Mouse (Mus musculus) gastrocnemius, postnatal 4 days (tissue): Measurements from ENCODE around the gene Utf1. TPM values are rescaled to one million over a fixed set of nuclear protein-coding genes. Genes with fewer than 3 reads are reported as not detected.

ENCODE experiments used
- DNase-seq, 2 experiments: peaks; one replicate each; pipeline ENCODE4 v3.0.0; 2021 to 2022; ENCODE audit warnings: low spot score in 2 of 2, mixed read lengths in 2 of 2
- total RNA-seq, 2 experiments: library from RNA; stranded (reverse); gene quantifications; 2 replicates each; pipeline ENCODE4 v1.2.3; 2021

The Utf1 gene
- total RNA-seq, 2 experiments from 2014 or later: not detected

GRCm38 (mm10) chr7:139937810-139938209, 5.8 kb upstream of the Utf1 start:
- DNase-seq: no peak

DNA sequence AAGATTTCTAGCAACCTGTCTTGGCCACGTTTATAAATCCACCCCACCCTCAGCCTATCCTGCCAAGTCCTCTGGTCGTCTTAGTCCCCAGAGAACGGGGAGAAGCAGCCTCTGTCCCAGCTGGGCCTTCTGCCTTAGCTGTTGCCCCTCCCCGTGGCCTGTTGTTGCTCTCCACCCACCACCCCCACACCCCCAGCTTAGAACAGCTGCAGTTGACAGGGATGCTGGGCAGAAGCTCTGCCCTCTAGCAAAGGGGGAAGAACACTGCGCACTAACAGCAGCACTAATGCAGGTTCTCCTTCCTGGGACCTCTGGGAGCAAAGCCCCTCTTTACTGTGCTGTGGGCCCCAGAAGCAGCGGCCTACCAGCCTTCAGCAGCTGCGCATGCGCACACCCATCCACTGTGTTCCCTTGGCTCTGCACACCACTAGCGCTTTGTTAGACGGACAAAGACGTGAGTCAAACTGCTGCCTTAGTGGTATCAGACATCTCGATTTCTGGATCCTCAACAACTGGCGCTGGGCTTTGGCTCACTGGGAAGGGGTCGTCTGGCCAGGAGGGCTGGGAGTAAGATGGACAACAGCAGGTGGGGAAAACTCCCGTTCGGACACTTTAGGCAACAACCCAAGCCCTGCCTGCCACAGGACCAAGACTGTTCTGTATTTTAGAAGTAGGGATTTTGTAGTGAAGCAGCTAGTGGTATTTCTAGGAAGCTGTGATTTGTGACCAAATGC, 2.9 kb upstream of the Utf1 start:
- peak in 1 of 2 experiments; percentile 25 for DNase-seq

DNA sequence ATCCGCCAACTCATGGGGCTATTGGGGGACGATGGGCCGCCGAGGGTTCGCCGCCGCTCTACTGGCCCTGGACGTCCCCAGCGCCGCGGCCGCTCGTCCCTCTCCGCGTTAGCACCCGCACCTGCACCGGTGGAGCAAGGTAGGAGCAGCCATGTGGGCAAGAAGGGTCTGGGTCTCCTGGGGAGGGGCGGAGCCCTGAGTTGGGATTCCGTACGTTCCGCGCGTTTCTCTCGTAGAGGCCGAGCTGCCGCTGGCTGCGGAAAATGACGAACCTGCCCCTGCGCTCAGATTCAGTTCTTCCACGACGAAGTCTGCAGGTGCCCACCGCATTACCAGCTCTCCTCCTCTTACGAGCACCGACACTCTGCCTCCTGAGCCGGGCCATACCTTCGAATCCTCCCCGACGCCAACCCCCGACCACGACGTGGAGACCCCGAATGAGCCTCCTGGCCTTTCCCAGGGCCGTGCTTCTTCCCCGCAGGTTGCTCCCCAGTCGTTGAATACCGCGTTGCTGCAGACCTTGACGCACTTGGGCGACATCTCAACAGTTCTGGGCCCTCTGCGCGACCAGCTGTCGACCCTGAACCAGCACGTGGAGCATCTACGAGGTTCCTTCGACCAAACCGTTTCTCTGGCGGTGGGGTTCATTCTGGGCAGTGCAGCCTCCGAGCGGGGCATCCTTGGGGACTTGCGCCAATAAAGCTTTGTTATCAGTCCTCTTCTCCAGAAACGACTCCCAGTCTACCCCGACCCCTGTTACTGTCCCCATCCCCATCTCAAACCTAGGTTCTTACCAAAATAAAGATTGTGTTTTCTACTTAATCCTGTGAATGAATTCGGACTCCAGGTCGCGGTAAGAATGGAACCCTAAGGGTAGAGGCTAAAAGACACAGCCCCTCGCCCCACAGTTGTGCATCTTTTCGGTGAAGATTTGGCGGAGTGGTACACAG, 977 bp downstream of the Utf1 start:
- DNase-seq: no peak

GRCm38 (mm10) chr7:139945516-139945915, 1.9 kb downstream of the Utf1 start:
- no peak for DNase-seq

DNA sequence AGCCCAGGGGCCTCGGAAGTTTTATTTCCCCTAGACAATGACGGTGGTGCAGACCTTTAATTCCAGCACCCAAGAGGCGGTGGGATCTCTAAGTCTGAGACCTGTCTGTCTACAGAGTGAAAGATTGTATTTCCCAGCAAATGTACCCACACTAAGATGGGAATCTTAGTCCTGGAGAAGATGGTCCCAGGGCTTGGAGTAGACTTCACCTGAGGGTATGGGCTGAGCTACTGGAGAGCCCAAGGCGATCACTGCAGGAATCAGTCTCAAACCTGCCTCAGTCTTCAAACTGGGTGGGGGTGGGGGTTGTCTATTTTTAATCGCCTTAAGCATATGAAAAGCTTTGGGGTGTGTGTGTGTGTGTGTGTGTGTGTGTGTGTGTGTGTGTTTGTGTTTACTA, 2.4 kb downstream of the Utf1 start:
- no peak for DNase-seq

DNA sequence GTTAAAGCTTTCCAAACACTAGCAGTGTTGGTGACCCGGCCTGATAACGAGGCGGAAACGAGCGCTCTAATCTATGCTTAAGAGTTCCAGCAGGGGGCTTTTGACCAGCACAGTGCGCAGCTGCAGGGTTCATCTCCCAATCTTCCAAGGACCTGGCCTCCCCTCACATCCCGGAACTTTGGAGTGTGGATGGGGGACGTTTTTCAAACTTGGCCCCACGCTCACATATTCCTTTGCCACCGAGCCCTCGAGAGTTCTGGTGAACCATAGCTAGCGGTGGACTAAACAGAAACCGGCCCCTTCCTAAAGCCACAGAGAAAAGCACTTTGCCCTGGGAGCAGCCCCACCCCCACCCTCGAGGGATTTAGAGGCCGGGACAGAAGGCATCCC, 6.3 kb downstream of the Utf1 start:
- peak in 1 of 2 experiments; percentile 62 for DNase-seq

DNA sequence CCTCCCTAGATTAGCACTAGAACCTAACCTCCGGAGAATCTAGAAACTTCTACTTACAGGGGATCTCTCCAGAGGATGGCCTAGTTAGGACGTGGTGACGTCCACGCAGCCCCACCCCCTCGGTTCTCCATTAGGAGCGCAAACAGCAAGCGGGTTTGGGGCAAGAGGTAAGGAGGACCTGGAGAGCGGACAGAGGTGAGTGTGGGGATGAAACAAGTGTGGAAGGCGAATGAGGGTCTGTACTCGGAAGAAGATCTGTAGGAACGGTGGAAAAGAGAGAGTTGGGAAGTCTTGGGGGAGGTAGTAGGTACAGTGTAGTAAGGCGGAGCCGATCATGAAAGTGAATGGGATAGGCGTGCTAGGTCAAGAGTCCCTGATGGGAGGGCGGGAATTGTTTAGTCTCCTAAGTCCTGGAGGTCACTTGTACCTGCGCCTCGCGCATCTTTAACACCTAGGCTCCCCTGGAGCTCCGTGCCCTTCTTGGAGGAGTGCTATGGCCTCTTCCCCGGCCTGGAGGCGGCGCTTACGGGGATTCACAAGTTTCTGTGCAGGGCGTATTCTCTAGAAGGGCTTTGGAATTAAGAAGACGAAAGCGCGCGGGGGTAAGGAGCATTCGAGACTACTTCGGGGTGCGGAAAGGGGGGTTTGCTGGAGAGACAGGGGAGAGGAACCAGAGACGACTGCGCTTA, 6.8 kb downstream of the Utf1 start:
- DNase-seq: peak in 1 of 2 experiments; percentile 48

DNA sequence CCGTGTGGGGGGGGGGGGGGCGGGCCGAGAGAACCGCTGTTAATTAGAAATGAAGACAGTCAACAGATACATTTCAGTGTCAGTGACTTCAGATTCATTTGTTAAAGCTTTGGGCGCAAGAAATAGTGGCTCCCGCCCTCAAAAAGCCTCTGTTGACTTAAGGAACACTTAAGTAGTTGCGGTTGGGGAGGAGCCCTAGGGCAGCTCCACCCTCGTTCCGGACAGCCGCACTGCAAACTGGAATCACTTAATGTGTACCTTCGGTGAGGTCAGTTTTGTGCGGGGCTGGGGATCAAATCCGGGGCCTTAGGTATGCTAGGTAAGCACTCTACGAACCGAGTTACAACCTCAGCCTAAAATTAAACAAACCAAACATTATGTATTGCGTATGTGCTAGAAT, 7.5 kb downstream of the Utf1 start:
- DNase-seq: no peak

GRCm38 (mm10) chr7:139951991-139952633, 8.5 kb downstream of the Utf1 start:
- no peak for DNase-seq

DNA sequence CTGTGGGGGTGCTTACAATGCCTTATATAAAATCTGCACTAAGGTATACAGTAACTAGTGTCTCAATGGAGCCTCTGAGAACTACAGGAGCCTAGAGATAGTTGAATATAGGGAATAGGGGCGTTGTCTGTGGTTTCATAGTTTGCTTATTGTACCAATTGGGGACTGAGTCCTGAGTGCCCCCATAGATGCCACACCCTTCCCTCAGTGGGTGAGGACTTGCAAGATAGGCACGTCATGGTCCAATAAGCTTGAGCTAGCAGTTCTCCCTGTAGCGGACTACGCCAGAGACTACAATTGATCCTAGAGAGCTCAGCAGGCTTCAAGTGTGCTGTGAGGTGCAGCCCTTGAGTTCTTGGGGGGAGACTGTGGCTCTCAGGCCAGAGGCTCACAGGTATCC, 11.9 kb downstream of the Utf1 start:
- no peak for DNase-seq

GRCm38 (mm10) chr7:139956658-139957057, 13.1 kb downstream of the Utf1 start:
- no peak for DNase-seq

GRCm38 (mm10) chr7:139957437-139957836, 13.8 kb downstream of the Utf1 start:
- no peak for DNase-seq

DNA sequence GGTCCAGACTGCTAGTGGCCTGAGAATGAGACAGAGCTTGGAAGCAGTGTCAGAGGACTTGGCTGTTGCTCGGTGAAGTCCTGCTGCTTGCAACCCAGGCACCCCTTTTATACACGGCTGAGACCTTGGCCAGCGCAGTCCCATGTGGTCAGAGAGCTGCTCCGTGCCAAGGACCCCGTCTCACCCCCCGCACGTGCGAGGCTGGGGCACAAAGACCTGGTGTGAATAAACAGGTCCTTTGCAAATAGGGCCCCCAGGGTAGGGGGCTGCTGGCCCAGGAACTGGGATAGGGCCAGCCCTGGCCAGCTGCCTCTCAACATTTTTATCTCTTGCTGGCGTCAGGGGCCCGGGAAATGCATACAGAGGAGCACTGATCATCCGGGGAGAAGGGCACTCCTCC, 14.4 kb downstream of the Utf1 start:
- DNase-seq: no peak

DNA sequence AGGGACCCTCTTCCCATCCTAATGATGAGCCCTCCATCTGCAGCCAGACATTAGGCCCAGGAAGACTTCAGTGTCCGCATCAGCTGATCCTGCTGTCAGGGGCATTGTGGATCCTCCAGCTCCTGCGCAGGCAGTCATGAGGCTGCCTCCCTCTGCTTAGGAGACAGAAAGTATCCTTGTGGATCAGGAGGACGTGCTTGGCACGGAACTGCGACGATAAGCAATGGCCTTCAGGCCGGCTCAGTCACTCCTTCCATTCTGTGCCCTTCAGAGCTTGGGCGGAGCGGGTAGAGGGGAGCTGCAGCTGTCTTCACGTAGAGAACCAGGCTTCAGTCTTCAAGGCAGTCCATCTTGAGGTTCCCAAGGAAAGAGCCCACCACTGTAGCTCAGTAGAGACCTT, 17.6 kb downstream of the Utf1 start:
- DNase-seq: no peak

GRCm38 (mm10) chr7:139963814-139964213, 20.2 kb downstream of the Utf1 start:
- DNase-seq: no peak

- no peak for DNase-seq
Measured at GRCm38 (mm10) chr7:139967175-139967574, 23.6 kb downstream of the Utf1 start.

DNA sequence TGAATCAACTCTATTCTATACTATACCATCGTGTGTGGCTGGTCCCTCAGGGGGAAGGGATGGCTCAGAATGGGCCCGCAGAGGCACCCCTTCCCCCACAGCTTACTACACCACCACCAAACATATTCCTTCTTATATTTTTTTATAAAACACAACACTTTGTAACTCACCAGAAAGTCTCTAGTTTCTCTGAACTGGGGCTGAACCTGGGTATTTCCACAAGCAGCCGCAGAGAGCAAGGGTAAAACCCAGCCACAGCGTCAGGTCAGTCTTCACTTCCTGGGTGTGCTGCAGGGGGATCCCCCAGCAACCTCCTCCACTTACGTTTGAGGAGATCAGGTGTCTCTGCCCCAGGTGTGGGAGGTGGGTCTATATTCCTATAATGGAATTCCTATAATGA, 24.8 kb downstream of the Utf1 start:
- DNase-seq: no peak

DNA sequence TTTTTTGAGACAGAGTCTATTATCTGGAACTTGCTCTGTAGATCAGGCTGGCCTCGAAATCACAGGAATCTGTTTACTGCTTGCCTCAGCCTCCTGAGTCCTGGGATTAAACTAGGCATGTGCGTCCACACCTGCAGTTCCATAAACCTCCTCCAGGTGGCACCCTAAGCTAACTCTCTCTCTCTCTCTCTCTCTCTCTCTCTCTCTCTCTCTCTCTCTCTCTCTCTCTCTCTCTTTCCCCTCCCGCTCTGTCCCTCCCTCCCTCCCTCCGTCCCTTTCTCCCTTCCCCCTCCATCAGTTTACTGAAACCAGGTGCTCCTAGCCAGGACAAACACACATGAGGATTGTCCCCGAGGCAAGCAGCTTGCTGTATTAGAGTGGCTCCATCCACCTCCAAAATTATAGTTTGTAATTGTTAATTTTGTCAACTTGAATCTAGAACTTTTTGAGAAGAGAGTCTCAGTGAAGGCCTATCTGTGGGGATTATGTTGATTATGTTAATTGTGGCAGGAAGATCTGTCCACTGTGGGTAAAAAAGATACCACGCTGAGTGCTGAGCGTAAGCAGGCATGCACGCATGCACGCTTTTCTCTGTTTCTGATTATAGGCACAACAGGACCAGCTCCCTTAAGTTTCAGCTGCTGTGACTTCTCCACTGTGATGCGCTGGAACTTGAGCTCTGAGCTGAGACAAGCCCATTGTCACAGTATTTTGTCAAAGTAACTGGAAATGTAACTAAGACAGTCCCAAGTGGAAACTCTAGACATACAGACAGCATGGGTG, 25.9 kb downstream of the Utf1 start:
- peak; percentile 66 to 82 for DNase-seq

DNA sequence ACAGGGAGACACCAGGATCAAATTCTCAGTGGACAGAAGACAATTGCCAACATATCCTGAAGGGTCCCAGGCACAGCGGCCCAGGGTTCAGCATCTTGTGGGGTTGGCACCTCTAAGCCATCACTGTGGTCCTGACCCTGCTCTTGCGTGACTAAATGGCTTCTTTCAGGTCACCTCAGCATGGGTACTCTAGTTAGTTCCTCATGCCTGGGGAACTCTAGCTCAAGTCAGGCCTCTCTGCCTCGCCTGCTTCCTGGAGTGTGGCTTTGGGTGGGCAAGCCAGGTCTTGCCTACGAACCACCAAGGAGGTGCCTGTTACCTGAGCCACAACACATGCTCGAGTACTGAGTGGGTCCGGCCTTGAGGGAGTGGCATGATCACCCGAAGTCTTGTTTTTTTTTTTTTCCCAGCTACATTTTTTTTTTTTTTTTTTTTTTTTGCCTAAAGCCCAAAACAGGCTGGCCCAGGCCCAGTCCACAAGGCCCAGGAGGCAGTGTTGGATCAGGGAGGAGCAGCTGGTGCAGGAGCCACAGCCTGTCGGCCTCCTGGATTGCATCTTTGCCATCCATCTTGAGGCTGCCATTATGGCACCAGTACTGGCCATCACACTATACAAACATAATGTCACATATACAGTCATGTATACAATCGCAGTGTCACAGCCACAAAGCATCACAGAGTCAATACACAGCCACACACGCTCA, 26.8 kb downstream of the Utf1 start:
- no peak for DNase-seq

GRCm38 (mm10) chr7:139970979-139971378, 27.4 kb downstream of the Utf1 start:
- DNase-seq: no peak
